ENCODE assay signal across 30 mouse cellular contexts in the genomic region with DNA sequence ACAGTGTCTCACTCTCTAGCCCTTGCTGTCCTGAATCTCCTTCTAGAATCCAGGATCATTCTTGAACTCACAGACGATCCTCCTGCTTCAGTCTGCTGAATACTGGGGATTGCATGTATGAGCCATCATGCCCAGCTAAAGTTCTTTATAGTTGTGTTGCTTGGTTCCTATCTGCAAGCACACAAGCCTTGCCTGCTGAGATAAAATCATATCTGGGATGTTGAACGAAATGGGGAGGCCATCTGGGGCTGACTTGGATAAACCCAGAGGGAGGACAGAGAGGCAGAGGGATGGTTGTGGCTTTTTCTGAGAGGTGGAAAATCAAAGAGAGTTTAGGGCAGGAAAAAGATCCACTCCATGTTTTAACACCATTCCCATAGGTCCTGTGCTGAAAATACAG. TPM values are rescaled to one million over a fixed set of nuclear protein-coding genes. Genes with fewer than 3 reads are reported as not detected.
DNase-seq lines count a peak whose midpoint lies in the region; ATAC-seq and TF ChIP-seq lines count a peak whose summit lies in the region.
"Had no signal": no experiment of that assay in that cellular context is flagged by ENCODE, and none has a peak within 500 bp of the region (broad histone marks: within the 10 kb centered on the region; RNA-seq: fewer than 3 reads in every experiment).

No protein-coding gene starts in this region.

- WGBS in liver, embryonic 11.5 days = 60% methylated on average over 2 of the region's 2 CpGs
- WGBS in liver, embryonic 14.5 days (ENCODE audit: insufficient replicate concordance) = 28% methylated on average over 2 of the region's 2 CpGs
- WGBS in macrophage (ENCODE audit: missing documents) = 80% methylated on average over 2 of the region's 2 CpGs
- WGBS in intestine, embryonic 16.5 days = 71% methylated on average over 2 of the region's 2 CpGs

- intact Hi-C loops in left cerebral cortex, adult 2 months (cut with DNase I) = no loop called here

- TF ChIP-seq CTCF in MEL (IDR thresholded peaks at IDR 0.05 in 2 of 3, conservative IDR thresholded peaks at IDR 0.05 in 1 of 3; ENCODE audit: control insufficient read depth in 1 of 3, insufficient read depth in 1 of 3, low read depth in 2 of 3, low read length in 3 of 3, poor library complexity in 1 of 3, severe bottlenecking in 1 of 3) = no peak
- TF ChIP-seq CTCF in liver, embryonic 14.5 days (IDR thresholded peaks at IDR 0.05; ENCODE audit: low read depth) = no peak
- TF ChIP-seq CTCF in left cerebral cortex, adult 2 months (IDR thresholded peaks at IDR 0.05) = no peak

- H3K27me3 ChIP-seq in MEL (ENCODE audit: control insufficient read depth in 1 of 2, insufficient read depth in 2 of 2, low read length in 2 of 2) = no peaks in the 10 kb centered on the region
- H3K27me3 ChIP-seq in liver, embryonic 11.5 days (replicated peaks; ENCODE audit: control insufficient read depth, insufficient read depth, low read length) = no peaks in the 10 kb centered on the region
- no peaks in the 10 kb centered on the region for H3K27me3 ChIP-seq in liver, embryonic 14.5 days (ENCODE audit: control insufficient read depth, insufficient read depth, low read length)
- no peaks in the 10 kb centered on the region for H3K27me3 ChIP-seq in intestine, embryonic 16.5 days (replicated peaks; ENCODE audit: control insufficient read depth, insufficient read depth, low read length)
- H3K27me3 ChIP-seq: embryonic facial prominence, embryonic 12.5 days; embryonic facial prominence, embryonic 15.5 days; heart, embryonic 13.5 days had no signal

- H3K9me3 ChIP-seq in MEL (replicated peaks; ENCODE audit: insufficient read depth, low read length) = no peaks in the 10 kb centered on the region
- no peaks in the 10 kb centered on the region for H3K9me3 ChIP-seq in liver, embryonic 11.5 days (ENCODE audit: control insufficient read depth, low read length)
- no peaks in the 10 kb centered on the region for H3K9me3 ChIP-seq in liver, embryonic 14.5 days (ENCODE audit: control insufficient read depth, low read length)
- H3K9me3 ChIP-seq in intestine, embryonic 16.5 days (ENCODE audit: control insufficient read depth, low read length) = no peaks in the 10 kb centered on the region
- H3K9me3 ChIP-seq: embryonic facial prominence, embryonic 15.5 days; heart, embryonic 10.5 days; heart, embryonic 13.5 days had no signal

- TF ChIP-seq RAD21 in MEL (IDR thresholded peaks at IDR 0.05; ENCODE audit: low read depth, low read length) = no peak

- DNase-seq in MEL (ENCODE audit: low read depth, low spot score) = no peak
- DNase-seq in liver, embryonic 11.5 days (ENCODE audit: low spot score) = no peak
- DNase-seq in liver, embryonic 14.5 days (ENCODE audit: low read depth in 3 of 3, low spot score in 3 of 3) = peak in 2 of 3 experiments; percentile 20 to 36
- no peak for DNase-seq in ovary, postnatal 14 days (ENCODE audit: low spot score)
- DNase-seq in spleen, adult 12 weeks (ENCODE audit: low spot score) = no peak
- no peak for DNase-seq in left cerebral cortex, adult 2 months (ENCODE audit: extremely low spot score in 1 of 2, low spot score in 2 of 2)
- DNase-seq: adrenal gland, postnatal 10 days; adrenal gland, postnatal 36 days; cerebellum, adult 11 months; cerebellum, adult 2 months; cerebellum, adult 9-11 months; cerebellum, postnatal 25 days; forebrain, postnatal 0 days; gastrocnemius, adult 2 months; gastrocnemius, postnatal 25 days; heart, adult 2 months; heart, postnatal 14 days; heart, postnatal 4 days had no signal

- peaks cover 11 to 13% of the 10 kb centered on the region in 2 experiments for H3K4me1 ChIP-seq in MEL (ENCODE audit: control insufficient read depth in 1 of 2, insufficient read depth in 2 of 2, low read length in 2 of 2)
- peaks cover 7% of the 10 kb centered on the region for H3K4me1 ChIP-seq in liver, embryonic 11.5 days (replicated peaks; ENCODE audit: control insufficient read depth, insufficient read depth, low read length)
- peaks cover 16 to 22% of the 10 kb centered on the region in 2 experiments for H3K4me1 ChIP-seq in liver, embryonic 14.5 days (replicated peaks; ENCODE audit: control insufficient read depth in 2 of 2, insufficient read depth in 2 of 2, low read length in 1 of 2)
- H3K4me1 ChIP-seq in intestine, embryonic 16.5 days (ENCODE audit: control insufficient read depth, insufficient read depth, low read length) = peaks cover 4% of the 10 kb centered on the region

- H3K27ac ChIP-seq in MEL (ENCODE audit: control insufficient read depth, low read depth, low read length) (no peak overlapping the region), macrophage (peak overlapping the region; percentile 90)
- H3K27ac ChIP-seq in liver, embryonic 11.5 days (ENCODE audit: low read depth, low read length) = no peak overlapping the region
- no peak overlapping the region for H3K27ac ChIP-seq in liver, embryonic 14.5 days
- no peak overlapping the region for H3K27ac ChIP-seq in intestine, embryonic 16.5 days (ENCODE audit: low read length)
- H3K27ac ChIP-seq in left cerebral cortex, adult 2 months = no peak overlapping the region
- H3K27ac ChIP-seq: embryonic facial prominence, embryonic 12.5 days; embryonic facial prominence, embryonic 15.5 days; gastrocnemius, adult 2 months; heart, adult 2 months; heart, embryonic 10.5 days; heart, embryonic 13.5 days; hindbrain, embryonic 14.5 days; hindbrain, postnatal 0 days had no signal

- H3K79me2 ChIP-seq in MEL (ENCODE audit: control insufficient read depth, insufficient read depth, low read length, poor library complexity) (no peaks in the 10 kb centered on the region), macrophage (ENCODE audit: inconsistent target) (no peaks in the 10 kb centered on the region)

- ATAC-seq in liver, embryonic 11.5 days (replicated peaks; ENCODE audit: low FRiP score) = peak; percentile 66
- ATAC-seq in liver, embryonic 14.5 days (ENCODE audit: insufficient read depth) = peak; percentile 62; the same call in 1 of the 2 replicates
- no peak for ATAC-seq in intestine, embryonic 16.5 days
- ATAC-seq: CD4-positive, CD25-positive, alpha-beta regulatory T cell, adult 4 months; forebrain, embryonic 14.5 days; forebrain, postnatal 0 days; hindbrain, postnatal 0 days had no signal

- H3K4me3 ChIP-seq in MEL (ENCODE audit: control insufficient read depth in 1 of 2, insufficient read depth in 1 of 2, low read depth in 2 of 2, low read length in 2 of 2) (no peak overlapping the region), macrophage (ENCODE audit: inconsistent target) (no peak overlapping the region)
- no peak overlapping the region for H3K4me3 ChIP-seq in liver, embryonic 11.5 days (ENCODE audit: low read depth, low read length)
- no peak overlapping the region for H3K4me3 ChIP-seq in liver, embryonic 14.5 days (ENCODE audit: insufficient read depth in 1 of 2, low read depth in 2 of 2, low read length in 2 of 2)
- no peak overlapping the region for H3K4me3 ChIP-seq in intestine, embryonic 16.5 days (ENCODE audit: low read length)
- no peak overlapping the region for H3K4me3 ChIP-seq in left cerebral cortex, adult 2 months
- H3K4me3 ChIP-seq: embryonic facial prominence, embryonic 12.5 days; embryonic facial prominence, embryonic 15.5 days; gastrocnemius, adult 2 months; heart, adult 2 months; heart, embryonic 10.5 days; heart, embryonic 13.5 days had no signal

- H3K4me2 ChIP-seq in liver, embryonic 11.5 days = peak overlapping the region; percentile 33
- H3K4me2 ChIP-seq in liver, embryonic 14.5 days (ENCODE audit: low read depth) = peak overlapping the region; percentile 31; the same call in 1 of the 2 replicates
- no peak overlapping the region for H3K4me2 ChIP-seq in intestine, embryonic 16.5 days (ENCODE audit: low read depth, low read length)
- H3K4me2 ChIP-seq: embryonic facial prominence, embryonic 12.5 days; embryonic facial prominence, embryonic 15.5 days; heart, embryonic 13.5 days; hindbrain, embryonic 14.5 days had no signal

- TF ChIP-seq POLR2A in MEL (IDR thresholded peaks at IDR 0.05; ENCODE audit: control insufficient read depth in 1 of 2, insufficient read depth in 1 of 2, low read depth in 1 of 2, low read length in 2 of 2, poor library complexity in 1 of 2) = no peak

- no peak overlapping the region for H3K9ac ChIP-seq in MEL (ENCODE audit: control insufficient read depth, low read depth, low read length, poor library complexity, severe bottlenecking)
- no peak overlapping the region for H3K9ac ChIP-seq in liver, embryonic 11.5 days (ENCODE audit: low read depth, low read length)
- H3K9ac ChIP-seq in liver, embryonic 14.5 days (replicated peaks) = peak overlapping the region; percentile 27; the same call in 1 of the 2 replicates
- no peak overlapping the region for H3K9ac ChIP-seq in intestine, embryonic 16.5 days (ENCODE audit: low read depth, low read length)
- H3K9ac ChIP-seq: embryonic facial prominence, embryonic 12.5 days; embryonic facial prominence, embryonic 15.5 days; forebrain, postnatal 0 days; heart, embryonic 13.5 days; hindbrain, embryonic 14.5 days had no signal

- H3K36me3 ChIP-seq in MEL (ENCODE audit: control insufficient read depth in 1 of 2, insufficient read depth in 2 of 2, low read length in 2 of 2) (peaks cover 0 to 10% of the 10 kb centered on the region in 2 experiments; a peak in 2 of 4 replicates), macrophage (ENCODE audit: inconsistent target) (no peaks in the 10 kb centered on the region)
- H3K36me3 ChIP-seq in liver, embryonic 11.5 days (ENCODE audit: control insufficient read depth, insufficient read depth, low read length) = no peaks in the 10 kb centered on the region
- H3K36me3 ChIP-seq in liver, embryonic 14.5 days (replicated peaks; ENCODE audit: control insufficient read depth, insufficient read depth, low read depth) = no peaks in the 10 kb centered on the region
- no peaks in the 10 kb centered on the region for H3K36me3 ChIP-seq in intestine, embryonic 16.5 days (ENCODE audit: control insufficient read depth, insufficient read depth, low read length)
- H3K36me3 ChIP-seq: embryonic facial prominence, embryonic 12.5 days; embryonic facial prominence, embryonic 15.5 days; heart, embryonic 10.5 days; heart, embryonic 13.5 days had no signal

- peak; percentile 40 to 72; a peak in 3 of 4 replicates for TF ChIP-seq EP300 in MEL (IDR thresholded peaks at IDR 0.05; ENCODE audit: low read depth in 1 of 2, low read length in 2 of 2)
- TF ChIP-seq EP300 in liver, embryonic 14.5 days (IDR thresholded peaks at IDR 0.05; ENCODE audit: low read depth) = peak; percentile 79

RNA-seq across cellular contexts. Expression of gene Kif3a, which starts 5.2 kb away (rescaled TPM):
- total RNA-seq in MEL (2012; rRNA removed) = 13.6 and 14.2 TPM in 2 replicates
- polyA plus RNA-seq in MEL (2012; ENCODE audit: insufficient read depth in 1 of 2, insufficient read length in 2 of 2, low read depth in 1 of 2, low replicate concordance in 2 of 2, missing spikeins in 1 of 2) = 10 to 100 TPM; 17.1 to 88.3 TPM
- polyA plus RNA-seq in liver, embryonic 11.5 days (2014; fragmentation: Nextera tagmentation; extraction: Ambion mirVana) = 22.3 and 27.4 TPM in 2 replicates
- 2.1 and 3.3 TPM in 2 replicates for polyA plus RNA-seq in liver, embryonic 14.5 days (2012; rRNA removed)
- polyA plus RNA-seq in liver, embryonic 14.5 days (2014; fragmentation: Nextera tagmentation; extraction: Ambion mirVana) = 6.4 and 7.7 TPM in 2 replicates
- total RNA-seq in macrophage (2018; cell fraction: chromatin; rRNA removed) = 100 to 1,000 TPM in 8 of 26 experiments, 10 to 100 TPM in 18; 15.4 to 187 (median 34.8) TPM
- total RNA-seq in macrophage (2018; cell fraction: cytosol; rRNA removed) = 100 to 1,000 TPM in 4 of 26 experiments, 10 to 100 TPM in 22; 14.2 to 136 (median 46.7) TPM
- 100 to 1,000 TPM in 3 of 26 experiments, 10 to 100 TPM in 23; 11.7 to 127 (median 30.6) TPM for total RNA-seq in macrophage (2018; cell fraction: nucleus; rRNA removed)
- polyA plus RNA-seq in macrophage (2018) = 25.8 to 223 TPM (median 90.7 TPM) in 3 replicates
- 35.0 and 42.3 TPM in 2 replicates for polyA plus RNA-seq in intestine, embryonic 16.5 days (2015; fragmentation: Nextera tagmentation; extraction: Ambion mirVana)
- total RNA-seq in left cerebral cortex, adult 2 months (2021) = 100 to 1,000 TPM; 127 to 131 TPM

RNA-seq across cellular contexts. Expression of gene Sept8, which starts 42.9 kb away (rescaled TPM):
- 199 and 278 TPM in 2 replicates for total RNA-seq in MEL (2012; rRNA removed)
- 100 to 1,000 TPM; 196 to 294 TPM for polyA plus RNA-seq in MEL (2012; ENCODE audit: insufficient read depth in 1 of 2, insufficient read length in 2 of 2, low read depth in 1 of 2, low replicate concordance in 2 of 2, missing spikeins in 1 of 2)
- polyA plus RNA-seq in liver, embryonic 11.5 days (2014; fragmentation: Nextera tagmentation; extraction: Ambion mirVana) = 43.4 and 47.4 TPM in 2 replicates
- polyA plus RNA-seq in liver, embryonic 14.5 days (2012; rRNA removed) = 25.4 and 33.1 TPM in 2 replicates
- polyA plus RNA-seq in liver, embryonic 14.5 days (2014; fragmentation: Nextera tagmentation; extraction: Ambion mirVana) = 18.3 and 21.5 TPM in 2 replicates
- 100 to 1,000 TPM; 104 to 407 (median 189) TPM for total RNA-seq in macrophage (2018; cell fraction: chromatin; rRNA removed)
- total RNA-seq in macrophage (2018; cell fraction: cytosol; rRNA removed) = 100 to 1,000 TPM in 8 of 26 experiments, 10 to 100 TPM in 18; 52.1 to 132 (median 76.4) TPM
- 100 to 1,000 TPM in 17 of 26 experiments, 10 to 100 TPM in 9; 61.1 to 259 (median 114) TPM for total RNA-seq in macrophage (2018; cell fraction: nucleus; rRNA removed)
- polyA plus RNA-seq in macrophage (2018) = 69.8 to 121 TPM (median 83.7 TPM) in 3 replicates
- polyA plus RNA-seq in intestine, embryonic 16.5 days (2015; fragmentation: Nextera tagmentation; extraction: Ambion mirVana) = 18.2 and 18.4 TPM in 2 replicates
- 100 to 1,000 TPM; 304 to 314 TPM for total RNA-seq in left cerebral cortex, adult 2 months (2021)

RNA-seq across cellular contexts. Expression of gene Il4, which starts 56.5 kb away (rescaled TPM):
- total RNA-seq in MEL (2012; rRNA removed) = 9.4 and 10.4 TPM in 2 replicates
- polyA plus RNA-seq in MEL (2012; ENCODE audit: insufficient read depth in 1 of 2, insufficient read length in 2 of 2, low read depth in 1 of 2, low replicate concordance in 2 of 2, missing spikeins in 1 of 2) = 1 to 10 TPM in 1 of 2 experiments, not detected in 1; 4.3 TPM
- 1.9 and 3.2 TPM in 2 replicates for polyA plus RNA-seq in liver, embryonic 11.5 days (2014; fragmentation: Nextera tagmentation; extraction: Ambion mirVana)
- polyA plus RNA-seq in liver, embryonic 14.5 days (2012; rRNA removed) = 0.26 and 0.27 TPM in 2 replicates
- polyA plus RNA-seq in liver, embryonic 14.5 days (2014; fragmentation: Nextera tagmentation; extraction: Ambion mirVana) = 0.61 and 0.73 TPM in 2 replicates
- total RNA-seq in macrophage (2018; cell fraction: chromatin; rRNA removed) = not detected
- 1 to 10 TPM in 2 of 26 experiments, under 1 TPM in 20, not detected in 4; 0.24 to 1.3 (median 0.57) TPM for total RNA-seq in macrophage (2018; cell fraction: cytosol; rRNA removed)
- 1 to 10 TPM in 2 of 26 experiments, not detected in 24; 1.2 TPM for total RNA-seq in macrophage (2018; cell fraction: nucleus; rRNA removed)
- polyA plus RNA-seq in macrophage (2018) = 0.53 to 1.6 TPM in 2 of 3 replicates, not detected in the other
- 0.35 and 0.47 TPM in 2 replicates for polyA plus RNA-seq in intestine, embryonic 16.5 days (2015; fragmentation: Nextera tagmentation; extraction: Ambion mirVana)
- total RNA-seq in left cerebral cortex, adult 2 months (2021) = not detected
- total RNA-seq: adrenal gland, postnatal 10 days; adrenal gland, postnatal 36 days; forebrain, postnatal 0 days; gastrocnemius, adult 2 months; gastrocnemius, postnatal 25 days; heart, adult 2 months; heart, postnatal 14 days; heart, postnatal 4 days; hindbrain, postnatal 0 days had no signal
- polyA plus RNA-seq: C2C12; cerebellum, adult 2 months; frontal cortex, adult 2 months had no signal

Comparison
In these comparisons a context has a peak if more than half of its experiments do, and no peak if none do; other contexts are left out.
1. DNase-seq: peak in liver, embryonic 14.5 days (2 of 3); none in MEL (single experiment), liver, embryonic 11.5 days (single experiment), ovary, postnatal 14 days (single experiment), spleen, adult 12 weeks (single experiment) and left cerebral cortex, adult 2 months (0 of 2).